Mouse (Mus musculus) megakaryocyte progenitor cell, adult 5-6 weeks (primary cell): ENCODE measurements around the gene Ankrd13a. TPM values are rescaled to one million over a fixed set of nuclear protein-coding genes. Genes with fewer than 3 reads are reported as not detected.

Source experiments
- ATAC-seq: replicated peaks from 2 replicates; pipeline ENCODE4 v1.8.0; 2016; ENCODE audit warnings: mild to moderate bottlenecking, moderate TSS enrichment, inconsistent platforms; ENCODE audit not compliant: poor library complexity
- total RNA-seq, 2 experiments: library from RNA; stranded (forward) in 1 of 2; stranded (reverse) in 1 of 2; fragments of 157-497, 149-512 nt in 1 of 2; fragments of 200-1000 nt in 1 of 2; gene quantifications; 2 replicates each; pipeline versions ENCODE4 v1.2.3 to v1.2.4; 2015 to 2017

The Ankrd13a gene
- total RNA-seq, 2 experiments from 2014 or later = 290 to 298 TPM

DNA sequence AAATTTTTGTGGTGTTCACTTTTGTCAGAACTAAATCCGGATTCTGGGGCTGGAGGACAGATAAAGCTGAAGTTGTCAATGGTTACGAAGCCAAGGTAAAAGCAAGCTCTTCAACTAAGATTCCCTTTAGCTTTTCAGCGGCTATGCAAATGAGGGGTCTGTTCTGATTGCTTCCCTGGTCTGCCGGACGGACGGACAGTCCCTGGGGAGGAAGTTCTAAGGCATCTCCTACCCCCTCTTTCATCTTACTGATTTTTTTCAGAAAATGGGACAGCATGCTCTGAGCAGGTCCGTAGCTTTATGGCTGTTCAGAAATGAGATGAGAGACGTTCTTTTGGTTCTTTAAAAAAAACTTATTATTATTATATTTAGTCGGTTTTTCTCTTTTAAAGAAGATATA lies 21.2 kb downstream of the Ankrd13a start:
- no peak for ATAC-seq

DNA sequence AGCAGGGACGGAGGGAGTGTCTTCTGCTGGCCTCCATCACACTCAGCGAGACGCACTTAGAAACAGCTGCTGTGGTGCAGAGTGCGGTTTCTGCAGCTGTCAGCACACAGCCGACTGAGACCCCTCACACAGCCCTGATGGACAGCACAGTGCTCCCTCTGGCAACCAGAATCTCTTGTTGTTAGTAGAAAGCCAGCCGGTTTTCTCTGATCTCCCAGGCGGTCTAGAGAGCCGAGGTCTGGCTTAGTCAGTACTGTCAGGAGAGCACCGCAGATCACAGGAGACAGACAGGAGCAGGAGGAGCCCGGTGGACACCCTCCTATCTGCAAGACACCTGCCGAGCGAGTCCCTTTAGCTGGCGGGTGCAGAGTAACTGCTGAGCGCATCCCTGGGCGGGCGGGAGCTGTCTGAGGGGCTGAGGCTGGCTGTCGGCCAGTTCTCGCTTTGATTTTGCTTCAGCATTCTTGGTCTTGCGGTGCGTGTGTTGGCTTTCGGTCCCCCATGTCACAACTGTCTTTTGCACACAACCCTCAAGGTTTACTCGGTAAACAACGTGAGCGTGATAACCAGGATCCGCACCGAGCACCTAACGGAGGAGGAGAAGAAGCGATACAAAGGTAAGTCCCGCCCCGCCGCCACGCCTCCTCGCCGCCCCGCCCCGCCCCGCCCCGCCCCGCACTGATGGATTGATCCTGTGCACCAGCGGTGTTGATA lies 22.0 kb downstream of the Ankrd13a start:
- no peak for ATAC-seq

DNA sequence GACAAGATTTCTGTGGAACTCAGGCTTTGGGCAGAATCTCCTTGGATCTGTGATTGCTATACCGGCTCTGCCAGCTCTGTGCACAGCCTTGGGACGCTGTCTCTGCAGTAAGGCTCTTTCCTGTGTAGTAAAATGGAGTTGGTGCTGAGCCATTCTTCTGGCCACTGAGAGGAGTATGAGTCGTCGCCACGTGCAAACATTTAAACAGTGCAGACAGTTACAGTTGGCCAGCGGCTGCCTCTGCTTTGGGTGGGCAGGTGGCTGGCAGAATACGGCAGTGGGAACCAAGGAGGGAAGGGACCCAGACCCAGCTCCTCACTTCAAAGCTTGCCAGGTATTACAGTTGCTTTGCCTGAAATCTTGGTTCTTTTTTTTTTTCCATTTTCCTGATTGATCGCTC lies 22.8 kb downstream of the Ankrd13a start:
- ATAC-seq = no peak

DNA sequence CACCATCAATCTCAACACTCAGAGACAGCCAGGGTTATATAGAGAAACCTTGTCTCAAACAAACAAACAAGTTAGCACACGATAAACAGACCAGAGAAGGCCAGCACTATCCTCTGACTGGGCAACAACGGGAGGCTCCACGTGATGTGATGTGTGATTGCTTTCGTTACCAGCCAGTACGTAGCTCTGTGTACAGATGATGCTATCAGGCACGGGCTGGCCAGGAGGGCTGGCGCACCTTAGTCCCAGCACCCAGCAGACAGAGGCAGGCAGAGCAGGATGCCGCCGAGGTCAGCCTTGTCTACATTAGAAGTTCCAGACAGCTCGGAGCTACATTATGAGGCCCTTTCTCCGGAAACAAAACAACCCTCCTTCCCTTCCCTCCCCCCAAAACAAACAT lies 25.4 kb downstream of the Ankrd13a start:
- no peak for ATAC-seq

DNA sequence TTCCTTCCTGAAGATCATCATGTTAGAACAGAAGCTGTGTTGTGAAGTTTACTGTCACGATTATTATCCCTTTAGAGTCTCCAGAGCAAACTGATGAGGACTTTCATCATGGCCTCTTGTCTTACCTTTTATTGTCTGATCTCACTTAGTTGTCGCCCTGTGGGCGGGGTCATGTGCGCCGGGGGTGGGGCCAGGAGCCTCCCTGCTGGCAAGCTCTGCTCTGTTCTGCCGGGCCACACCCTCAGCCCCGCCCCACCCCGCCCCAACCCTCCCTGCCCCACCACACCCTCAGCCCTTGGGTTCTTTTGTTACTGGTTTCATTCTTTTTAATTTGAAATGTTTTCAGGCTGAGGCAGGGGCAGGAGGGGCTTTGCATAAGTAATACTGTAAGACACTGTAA lies 26.6 kb downstream of the Ankrd13a start:
- peak; percentile 88 for ATAC-seq

DNA sequence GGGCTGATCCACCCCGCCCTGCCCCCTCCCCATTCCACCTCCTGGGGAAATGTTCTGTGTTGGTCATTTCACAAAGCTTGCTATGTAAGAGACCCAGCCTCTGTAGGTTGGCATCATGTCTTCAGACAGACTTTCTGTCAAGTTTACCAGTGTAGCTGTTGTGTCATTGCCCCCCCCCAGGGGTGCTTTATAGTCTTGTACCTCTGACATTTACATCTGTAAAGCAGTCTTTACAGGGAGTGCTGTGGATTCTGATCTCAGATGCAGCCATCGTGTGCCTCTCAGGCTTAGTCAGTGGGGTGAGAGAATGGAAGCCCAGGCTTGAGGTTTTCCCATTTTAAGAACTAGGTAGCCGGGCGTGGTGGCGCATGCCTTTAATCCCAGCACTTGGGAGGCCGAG lies 27.4 kb downstream of the Ankrd13a start:
- no peak for ATAC-seq

DNA sequence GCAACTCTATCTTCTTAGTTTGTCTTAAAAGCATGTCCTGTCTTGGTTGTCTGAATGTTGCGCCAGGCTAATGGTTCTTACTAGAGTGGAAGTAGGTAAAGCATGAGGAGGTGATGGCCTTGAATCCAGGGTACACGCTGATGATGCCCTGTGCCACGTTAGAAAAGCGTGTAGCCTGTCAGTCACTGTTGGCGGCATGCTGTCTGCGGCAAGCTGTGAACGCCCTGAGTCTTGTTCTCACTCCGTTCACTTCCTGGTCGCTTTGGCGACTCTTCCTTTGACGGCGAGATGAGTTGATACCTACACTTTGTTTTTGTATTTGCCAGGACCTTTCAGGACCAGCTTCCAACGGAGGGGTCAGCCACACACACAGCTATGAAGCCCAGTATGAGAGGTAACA lies 28.8 kb downstream of the Ankrd13a start:
- ATAC-seq = no peak

DNA sequence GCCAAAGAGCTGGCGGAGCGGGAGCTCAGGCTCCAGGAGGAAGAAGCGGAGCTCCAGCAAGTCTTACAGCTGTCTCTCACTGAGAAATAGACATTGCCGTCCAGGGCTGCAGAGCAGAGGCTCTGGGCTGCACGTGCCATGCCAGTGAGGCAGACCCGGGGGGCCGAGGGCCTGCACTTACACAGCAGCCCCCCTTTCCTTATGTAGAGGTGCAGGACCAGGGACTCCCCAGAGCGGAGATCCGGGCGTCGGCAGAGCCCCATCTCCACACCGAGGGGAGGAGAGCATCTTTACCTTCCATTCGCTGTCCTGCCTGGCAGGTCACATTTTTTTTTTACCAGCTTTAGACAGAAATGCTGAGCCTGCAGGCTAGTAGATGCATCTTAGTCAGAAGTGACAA lies 29.9 kb downstream of the Ankrd13a start:
- no peak for ATAC-seq

DNA sequence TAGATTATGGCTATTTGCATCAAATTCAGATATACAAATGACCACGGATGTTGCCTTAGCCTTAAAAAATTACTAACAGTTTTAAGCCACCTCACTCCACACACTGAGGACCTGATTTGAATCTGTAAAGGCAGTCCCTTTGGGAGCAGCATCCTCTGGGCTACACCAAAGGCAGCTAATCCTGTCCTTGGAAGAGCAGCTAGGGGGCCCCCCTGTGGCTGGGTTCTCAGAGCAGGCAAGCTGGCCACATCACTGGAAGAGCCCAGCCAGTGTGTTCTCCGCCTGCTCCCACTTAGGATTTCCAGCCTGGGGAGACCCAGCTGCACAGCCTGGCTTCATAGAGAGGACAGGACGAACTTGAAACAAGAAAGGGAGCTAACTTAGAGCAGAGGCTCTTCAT lies 30.5 kb downstream of the Ankrd13a start:
- ATAC-seq = no peak

DNA sequence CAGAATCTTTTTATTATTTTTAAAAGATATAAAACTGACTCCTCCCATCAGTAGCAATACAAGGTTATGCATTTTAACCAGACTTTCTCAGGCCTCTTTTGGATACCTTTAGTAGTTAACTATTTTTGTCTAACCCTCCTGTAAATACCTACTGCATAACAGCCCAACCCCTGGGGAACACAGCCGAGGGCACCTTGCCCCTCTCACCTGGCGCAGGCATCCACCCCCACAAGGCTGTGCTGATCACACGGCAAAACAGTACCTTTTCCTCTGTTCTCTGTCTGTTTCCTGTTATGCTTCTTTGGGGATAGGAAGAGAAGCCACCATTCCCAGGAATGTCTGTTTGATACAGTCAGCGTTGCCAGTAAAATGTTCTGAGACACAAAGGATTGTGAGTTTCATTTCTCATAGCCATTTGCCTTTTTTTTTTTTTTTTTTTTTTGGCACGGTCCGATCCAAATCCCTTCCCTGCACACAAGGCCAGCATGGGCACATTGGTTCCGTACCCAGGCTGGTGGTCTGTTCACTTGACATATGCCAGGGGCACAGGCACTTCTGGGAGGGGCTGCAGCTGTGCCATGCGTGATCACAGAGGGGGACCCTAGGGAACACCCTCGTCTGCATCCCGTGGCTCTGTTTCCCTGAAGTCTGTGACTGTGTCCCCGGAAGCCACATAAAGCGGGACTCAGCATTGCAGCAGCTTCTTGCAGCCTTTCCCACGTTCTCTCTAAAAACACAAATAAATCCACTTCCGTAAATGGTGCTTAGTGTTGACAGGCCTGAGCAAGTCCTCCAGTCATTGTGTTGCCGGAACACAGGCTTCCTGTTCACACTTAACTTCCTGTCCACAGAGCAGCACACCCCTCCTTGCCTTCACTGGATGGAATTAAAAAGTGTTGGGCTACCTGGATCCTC lies 31.2 kb downstream of the Ankrd13a start:
- ATAC-seq = peak; percentile 51

DNA sequence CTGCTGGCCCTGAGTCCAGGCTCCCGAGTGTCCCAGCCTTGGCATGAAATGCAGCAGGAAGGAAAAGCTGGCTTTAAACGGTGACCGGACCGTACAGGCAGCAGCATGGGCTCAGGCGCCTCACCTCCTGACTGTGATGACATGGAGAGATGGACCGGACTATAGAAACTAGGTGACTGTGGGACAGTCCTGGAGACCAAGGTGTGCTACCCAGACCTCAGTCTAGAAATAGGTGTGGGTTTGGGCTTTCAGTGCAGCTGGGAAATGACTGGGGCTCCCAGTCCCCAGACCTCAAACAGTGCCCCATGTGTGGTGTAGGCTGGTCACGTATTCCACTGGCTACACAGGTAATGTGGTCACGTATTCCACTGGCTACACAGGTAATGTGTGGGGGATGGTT lies 32.2 kb downstream of the Ankrd13a start:
- ATAC-seq = no peak

DNA sequence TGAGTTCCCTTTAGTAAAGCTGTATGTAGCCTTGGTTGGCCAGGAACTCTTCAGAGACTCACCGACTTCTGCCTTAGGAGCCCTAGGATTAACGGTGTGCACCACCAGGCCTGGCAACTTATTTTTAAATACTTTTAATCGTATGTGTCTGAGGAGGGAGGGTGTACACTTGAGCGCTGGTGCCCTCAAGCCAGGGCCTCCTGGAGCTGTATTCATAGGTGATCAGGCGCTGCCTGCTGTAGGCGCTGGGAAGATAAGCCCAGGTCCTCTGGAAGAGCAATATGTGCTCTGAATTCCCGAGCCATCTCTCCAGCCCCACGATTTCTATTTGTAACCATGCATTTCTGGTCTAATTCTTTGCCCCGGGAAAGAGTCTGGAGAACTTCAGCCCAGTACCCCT lies 32.6 kb downstream of the Ankrd13a start:
- peak; percentile 15; the same call in 1 of the 2 replicates for ATAC-seq

DNA sequence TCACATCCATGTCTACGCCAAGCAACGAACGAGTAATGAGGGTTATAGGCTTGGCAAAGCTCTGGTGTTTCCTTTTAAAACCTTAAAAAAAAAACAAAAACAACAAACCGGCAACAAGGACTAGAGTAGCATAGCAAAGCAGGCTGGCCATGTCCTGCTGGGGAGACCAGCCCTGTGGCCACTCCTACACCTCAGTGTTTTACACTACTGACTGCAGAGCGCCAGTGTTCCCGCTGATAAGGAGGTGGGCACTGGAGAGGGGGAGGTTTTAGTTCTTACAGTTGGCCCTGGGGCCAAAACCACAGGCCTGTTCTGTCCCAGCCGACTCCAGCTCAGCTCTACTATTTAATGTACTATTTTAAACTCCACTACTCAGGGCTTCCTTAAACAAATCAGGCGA lies 33.0 kb downstream of the Ankrd13a start:
- ATAC-seq = peak; percentile 74

DNA sequence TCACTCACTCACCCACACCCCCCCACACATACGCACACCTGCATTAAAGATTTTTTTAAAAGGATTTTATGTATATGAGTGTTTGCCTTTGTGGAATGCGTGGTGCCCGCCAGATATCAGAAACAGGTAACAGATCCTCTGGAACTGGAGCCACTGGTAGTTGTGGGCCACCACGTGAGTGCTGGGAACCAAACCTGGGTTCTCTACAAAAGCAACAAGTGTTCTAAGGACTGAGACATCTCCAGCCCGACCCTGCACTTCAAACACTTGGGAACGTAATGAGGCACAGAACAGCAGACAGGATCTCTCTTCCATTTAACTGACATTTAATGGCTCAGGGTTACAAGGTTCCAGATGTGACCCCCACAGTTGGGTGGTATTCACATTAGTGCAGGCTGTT lies 33.4 kb downstream of the Ankrd13a start:
- ATAC-seq = no peak

DNA sequence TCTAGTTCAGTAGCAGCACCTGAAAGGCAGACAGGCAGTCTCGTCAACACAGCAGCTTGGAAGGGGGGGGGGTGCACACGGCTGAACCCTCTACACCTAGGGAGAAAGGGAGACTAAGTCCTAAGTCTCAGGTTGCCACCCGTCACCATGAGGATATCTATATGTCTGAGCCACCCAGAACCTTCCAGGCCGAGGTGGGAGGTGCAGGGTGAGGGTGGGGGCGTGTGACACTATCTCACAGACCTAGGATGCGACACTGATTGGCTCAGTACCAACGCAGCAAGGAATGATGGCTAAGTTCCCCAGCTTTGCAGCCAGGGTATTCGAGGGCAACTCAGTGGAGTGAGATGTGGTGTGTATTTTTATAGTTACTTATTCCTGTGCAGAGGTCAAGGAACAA lies 33.9 kb downstream of the Ankrd13a start:
- peak; percentile 40; the same call in 1 of the 2 replicates for ATAC-seq

DNA sequence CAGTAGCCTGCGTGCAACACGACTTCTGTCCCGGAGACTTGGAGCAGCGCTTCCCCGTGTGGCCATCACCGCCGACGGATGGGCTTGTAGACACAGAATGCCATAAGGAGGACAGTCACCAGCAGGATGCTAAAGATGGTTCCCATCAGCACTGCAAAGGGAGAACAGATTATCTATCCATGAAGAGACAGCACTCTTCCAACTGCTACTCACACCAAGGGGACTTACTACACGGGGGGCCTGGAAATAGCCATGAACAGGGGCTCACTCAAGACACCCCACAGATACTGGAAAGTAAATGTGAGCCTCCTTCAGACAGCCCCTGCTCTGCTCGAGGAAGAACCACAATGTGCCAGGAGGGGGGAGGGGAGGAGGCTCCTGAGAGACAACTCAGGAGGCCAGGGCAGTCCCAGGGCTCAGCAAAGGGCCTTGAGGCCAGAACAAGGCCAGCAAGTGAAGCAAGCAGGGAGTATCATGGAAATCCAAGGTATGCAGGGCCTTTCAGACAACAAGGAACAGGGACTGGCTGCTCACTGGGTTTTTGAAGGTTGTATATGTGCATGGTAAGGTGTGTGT lies 34.8 kb downstream of the Ankrd13a start:
- ATAC-seq = no peak

DNA sequence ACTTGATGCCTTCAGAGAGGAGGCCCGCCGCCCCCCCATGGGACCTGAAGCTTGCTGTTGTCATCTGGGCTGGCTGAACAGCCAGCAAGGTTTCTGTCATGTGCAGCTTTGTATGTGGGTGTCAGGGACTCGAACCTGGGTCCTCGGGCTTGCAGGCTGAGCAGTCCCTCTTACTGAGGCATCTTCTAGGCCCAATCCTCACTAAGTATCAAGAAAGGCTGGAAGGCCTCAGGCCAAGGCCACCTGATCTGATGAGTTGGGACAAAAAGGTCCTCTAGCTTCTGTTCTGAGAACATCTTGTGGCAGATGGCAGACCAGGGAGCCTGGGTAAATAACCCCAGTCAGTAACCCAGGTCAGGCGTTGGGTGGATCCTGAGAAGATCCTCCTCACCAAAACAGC lies 35.3 kb downstream of the Ankrd13a start:
- no peak for ATAC-seq

DNA sequence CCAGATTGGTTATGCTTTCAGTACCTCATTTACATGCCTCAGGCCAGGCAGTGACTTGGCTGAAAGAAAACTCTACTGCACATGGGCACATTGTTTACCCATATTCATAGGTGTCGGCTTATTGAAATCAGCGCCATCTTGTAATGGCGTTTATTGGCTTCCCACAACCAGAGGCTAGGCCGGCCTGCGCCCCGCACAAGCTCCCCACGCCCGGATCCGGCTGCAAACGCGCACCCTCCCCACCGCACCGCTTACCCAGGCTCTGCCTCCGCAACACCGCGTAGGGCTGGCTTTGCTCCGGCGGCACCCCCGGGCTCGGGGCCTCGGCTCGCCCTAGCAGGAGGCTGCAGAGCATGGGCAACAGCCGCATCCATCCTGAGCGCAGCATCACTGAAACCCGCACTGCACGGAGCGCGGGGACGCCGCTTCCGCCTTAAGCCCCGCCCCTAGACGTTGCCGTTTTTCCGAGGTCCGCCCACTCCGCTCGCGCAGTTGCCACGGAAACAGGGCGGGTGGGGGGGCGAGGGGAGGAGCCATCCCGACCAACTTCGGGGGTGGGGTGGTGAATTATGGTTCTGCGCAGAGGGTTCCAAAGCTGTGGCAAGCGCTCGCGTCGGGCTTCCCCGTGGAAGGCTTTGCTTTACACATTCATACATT lies 39.2 kb downstream of the Ankrd13a start:
- ATAC-seq = peak; percentile 93

DNA sequence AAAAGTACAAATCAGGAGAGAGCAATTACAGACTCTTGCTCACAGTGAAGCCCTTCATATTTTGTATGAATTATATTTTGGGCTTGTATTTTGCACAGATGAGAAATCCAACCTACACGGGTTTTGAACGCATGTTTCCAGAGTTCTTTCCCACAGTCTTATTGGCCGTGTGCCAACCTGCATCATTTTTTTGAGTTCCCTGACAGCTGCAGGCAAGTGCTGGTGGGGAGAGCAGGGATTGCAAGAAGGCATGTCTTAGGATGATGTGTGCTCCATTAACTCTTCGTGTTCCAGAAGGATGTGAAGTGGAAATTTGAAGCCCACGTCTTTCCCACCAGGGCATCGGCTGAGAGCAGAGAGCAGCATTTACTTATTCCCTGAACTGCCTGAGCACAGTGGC lies 42.1 kb downstream of the Ankrd13a start:
- ATAC-seq = no peak

DNA sequence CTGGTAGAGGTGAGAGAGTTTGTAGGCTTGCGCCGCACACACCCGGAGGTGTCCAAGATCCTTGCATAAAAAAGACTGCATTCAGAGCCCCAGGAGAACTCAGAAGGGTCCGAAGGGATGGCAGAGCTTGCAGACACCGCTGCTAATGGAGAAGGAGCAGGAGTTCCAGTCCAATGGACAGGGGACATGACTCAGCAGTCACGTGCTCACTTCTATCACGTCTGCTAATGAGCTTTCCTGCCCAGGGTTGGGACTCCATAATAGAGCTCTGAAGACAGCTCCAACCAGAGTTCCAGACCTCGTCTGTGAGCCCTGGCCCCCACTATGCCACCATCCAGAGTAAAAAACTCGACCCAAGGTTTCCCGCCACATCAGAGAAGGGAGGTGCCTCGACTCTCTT lies 43.6 kb downstream of the Ankrd13a start:
- ATAC-seq = no peak
